ENCODE assay signal across 22 mouse cellular contexts in genomic region chr10:84707752-84708530, GRCm38 (mm10). TPM values are rescaled to one million over a fixed set of nuclear protein-coding genes. Genes with fewer than 3 reads are reported as not detected.
DNase-seq lines count a peak whose midpoint lies in the region; ATAC-seq and TF ChIP-seq lines count a peak whose summit lies in the region.
"Had no signal": no experiment of that assay in that cellular context is flagged by ENCODE, and none has a peak within 500 bp of the region (broad histone marks: within the 10 kb centered on the region; RNA-seq: fewer than 3 reads in every experiment).

No protein-coding gene starts in this region.

- H3K4me3 ChIP-seq in forebrain, embryonic 14.5 days (ENCODE audit: low read depth, low read length): no peak overlapping the region
- no peak overlapping the region for H3K4me3 ChIP-seq in forebrain, embryonic 10.5 days
- no peak overlapping the region for H3K4me3 ChIP-seq in hindbrain, embryonic 10.5 days
- H3K4me3 ChIP-seq in hindbrain, postnatal 0 days (ENCODE audit: low read length): no peak overlapping the region
- H3K4me3 ChIP-seq in midbrain, embryonic 12.5 days: no peak overlapping the region
- H3K4me3 ChIP-seq: embryonic facial prominence, embryonic 13.5 days; gastrocnemius, adult 2 months; layer of hippocampus, adult 2 months; left cerebral cortex, adult 2 months; liver, embryonic 13.5 days; stomach, embryonic 15.5 days had no signal

- WGBS in forebrain, embryonic 14.5 days: 5% methylated on average over 14 of the region's 14 CpGs
- 20% methylated on average over 14 of the region's 14 CpGs for whole genome bisulfite sequencing in forebrain, embryonic 10.5 days
- WGBS in hindbrain, embryonic 10.5 days: 20% methylated on average over 14 of the region's 14 CpGs
- WGBS in hindbrain, postnatal 0 days: 34% methylated on average over 14 of the region's 14 CpGs
- WGBS in midbrain, embryonic 12.5 days: 10% methylated on average over 14 of the region's 14 CpGs

- no peaks in the 10 kb centered on the region for H3K27me3 ChIP-seq in forebrain, embryonic 14.5 days (replicated peaks; ENCODE audit: control insufficient read depth, insufficient read depth, low read length)
- peaks cover 61% of the 10 kb centered on the region for H3K27me3 ChIP-seq in forebrain, embryonic 10.5 days (ENCODE audit: poor library complexity, severe bottlenecking)
- H3K27me3 ChIP-seq in hindbrain, embryonic 10.5 days (ENCODE audit: insufficient read depth, poor library complexity, severe bottlenecking): 0 out of 2 replicates have a peak, but pooled peaks cover 7% of the 10 kb centered on the region
- H3K27me3 ChIP-seq in hindbrain, postnatal 0 days (ENCODE audit: insufficient read depth, low read length): no peaks in the 10 kb centered on the region
- peaks cover 24% of the 10 kb centered on the region for H3K27me3 ChIP-seq in midbrain, embryonic 12.5 days
- H3K27me3 ChIP-seq: liver, embryonic 13.5 days; stomach, embryonic 15.5 days had no signal

- TF ChIP-seq CTCF in hindbrain, postnatal 0 days (IDR thresholded peaks at IDR 0.05; ENCODE audit: low read depth): no peak

- no peaks in the 10 kb centered on the region for H3K36me3 ChIP-seq in forebrain, embryonic 14.5 days (ENCODE audit: control insufficient read depth, insufficient read depth, low read length)
- H3K36me3 ChIP-seq in forebrain, embryonic 10.5 days (replicated peaks): peaks cover 12% of the 10 kb centered on the region; the same call in 1 of the 2 replicates
- peaks cover 4% of the 10 kb centered on the region; the same call in 1 of the 2 replicates for H3K36me3 ChIP-seq in hindbrain, embryonic 10.5 days
- no peaks in the 10 kb centered on the region for H3K36me3 ChIP-seq in hindbrain, postnatal 0 days (ENCODE audit: insufficient read depth, low read length)
- H3K36me3 ChIP-seq in midbrain, embryonic 12.5 days: no peaks in the 10 kb centered on the region
- H3K36me3 ChIP-seq: stomach, embryonic 15.5 days had no signal

- H3K4me1 ChIP-seq in forebrain, embryonic 14.5 days (ENCODE audit: control insufficient read depth, insufficient read depth, low read length): peaks cover 18% of the 10 kb centered on the region
- peaks cover 65% of the 10 kb centered on the region for H3K4me1 ChIP-seq in forebrain, embryonic 10.5 days
- H3K4me1 ChIP-seq in hindbrain, embryonic 10.5 days (replicated peaks): peaks cover 72% of the 10 kb centered on the region
- H3K4me1 ChIP-seq in hindbrain, postnatal 0 days (ENCODE audit: insufficient read depth, low read length): peaks cover 12% of the 10 kb centered on the region
- H3K4me1 ChIP-seq in midbrain, embryonic 12.5 days: peaks cover 68% of the 10 kb centered on the region
- H3K4me1 ChIP-seq: stomach, embryonic 15.5 days had no signal

- DNase-seq in forebrain, embryonic 14.5 days (ENCODE audit: low spot score): peak; percentile 44
- no peak for DNase-seq in forebrain, embryonic 10.5 days (ENCODE audit: extremely low spot score, low spot score)
- DNase-seq in hindbrain, embryonic 10.5 days (ENCODE audit: low spot score): no peak
- no peak for DNase-seq in hindbrain, postnatal 0 days (ENCODE audit: low spot score)
- DNase-seq in Muller cell, postnatal 12 days (ENCODE audit: inconsistent ontology term): peak; percentile 13
- DNase-seq in thymus, adult 18-20 months: no peak
- DNase-seq in layer of hippocampus, adult 11-12 months (ENCODE audit: low spot score): no peak
- DNase-seq: cerebellum, adult 11 months; gastrocnemius, adult 2 months; liver, embryonic 13.5 days; right cerebral cortex, adult 18-20 months; spleen, adult 18-20 months; thymus, postnatal 4 days had no signal

- no peak overlapping the region for H3K9ac ChIP-seq in forebrain, embryonic 14.5 days (ENCODE audit: low read length)
- H3K9ac ChIP-seq in hindbrain, postnatal 0 days (replicated peaks; ENCODE audit: low read length): no peak overlapping the region
- H3K9ac ChIP-seq in midbrain, embryonic 12.5 days (replicated peaks): no peak overlapping the region
- H3K9ac ChIP-seq: embryonic facial prominence, embryonic 13.5 days; liver, embryonic 13.5 days; stomach, embryonic 15.5 days had no signal

- H3K27ac ChIP-seq in forebrain, embryonic 14.5 days (ENCODE audit: low read depth, low read length): no peak overlapping the region
- no peak overlapping the region for H3K27ac ChIP-seq in forebrain, embryonic 10.5 days
- peak overlapping the region; percentile 86 for H3K27ac ChIP-seq in hindbrain, embryonic 10.5 days
- H3K27ac ChIP-seq in hindbrain, postnatal 0 days: no peak overlapping the region
- peak overlapping the region; percentile 79 for H3K27ac ChIP-seq in midbrain, embryonic 12.5 days (replicated peaks)
- H3K27ac ChIP-seq: embryonic facial prominence, embryonic 13.5 days; gastrocnemius, adult 2 months; layer of hippocampus, adult 2 months; left cerebral cortex, adult 2 months; liver, embryonic 13.5 days; stomach, embryonic 15.5 days had no signal

- no peaks in the 10 kb centered on the region for H3K9me3 ChIP-seq in forebrain, embryonic 14.5 days (replicated peaks; ENCODE audit: control insufficient read depth, low read length)
- no peaks in the 10 kb centered on the region for H3K9me3 ChIP-seq in forebrain, embryonic 10.5 days
- no peaks in the 10 kb centered on the region for H3K9me3 ChIP-seq in hindbrain, embryonic 10.5 days
- H3K9me3 ChIP-seq in hindbrain, postnatal 0 days (ENCODE audit: low read length): no peaks in the 10 kb centered on the region
- no peaks in the 10 kb centered on the region for H3K9me3 ChIP-seq in midbrain, embryonic 12.5 days
- H3K9me3 ChIP-seq: embryonic facial prominence, embryonic 13.5 days; liver, embryonic 13.5 days; stomach, embryonic 15.5 days had no signal

- no peak for ATAC-seq in forebrain, embryonic 14.5 days
- ATAC-seq in hindbrain, postnatal 0 days: no peak
- ATAC-seq in midbrain, embryonic 12.5 days (ENCODE audit: low FRiP score, low read depth): no peak

- H3K4me2 ChIP-seq in forebrain, embryonic 14.5 days (ENCODE audit: low read length): no peak overlapping the region
- H3K4me2 ChIP-seq in hindbrain, postnatal 0 days (ENCODE audit: low read depth, low read length): no peak overlapping the region
- H3K4me2 ChIP-seq in midbrain, embryonic 12.5 days (replicated peaks): no peak overlapping the region
- H3K4me2 ChIP-seq: embryonic facial prominence, embryonic 13.5 days; liver, embryonic 13.5 days; stomach, embryonic 15.5 days had no signal

RNA-seq across cellular contexts. Expression of gene Rfx4, which starts 47.9 kb away (rescaled TPM):
- polyA plus RNA-seq in forebrain, embryonic 14.5 days (2014; fragmentation: Nextera tagmentation; extraction: Ambion mirVana): 8.1 and 9.5 TPM in 2 replicates
- polyA plus RNA-seq in forebrain, embryonic 10.5 days (2016; fragmentation: Nextera tagmentation; extraction: Ambion mirVana): 24.8 and 26.1 TPM in 2 replicates
- polyA plus RNA-seq in hindbrain, embryonic 10.5 days (2016; fragmentation: Nextera tagmentation; extraction: Ambion mirVana): 49.2 and 66.6 TPM in 2 replicates
- 16.7 and 21.5 TPM in 2 replicates for total RNA-seq in hindbrain, postnatal 0 days (2014; rRNA removed)
- 16.1 and 17.1 TPM in 2 replicates for polyA plus RNA-seq in hindbrain, postnatal 0 days (2015; fragmentation: Nextera tagmentation; extraction: Ambion mirVana)
- 53.5 and 56.0 TPM in 2 replicates for polyA plus RNA-seq in midbrain, embryonic 12.5 days (2016; fragmentation: Nextera tagmentation; extraction: Ambion mirVana)
- total RNA-seq: common myeloid progenitor, adult 5-6 weeks; gastrocnemius, adult 2 months; heart, adult 8-10 months; megakaryocyte-erythroid progenitor cell, adult 5-6 weeks; neutrophil, adult 5-6 weeks had no signal
- polyA plus RNA-seq: liver, embryonic 13.5 days had no signal

Comparison
In these comparisons a context has a peak if more than half of its experiments do, and no peak if none do; other contexts are left out.
1. DNase-seq: peak in forebrain, embryonic 14.5 days (single experiment) and Muller cell, postnatal 12 days (single experiment); none in forebrain, embryonic 10.5 days (single experiment), hindbrain, embryonic 10.5 days (single experiment), hindbrain, postnatal 0 days (single experiment), thymus, adult 18-20 months (0 of 2) and layer of hippocampus, adult 11-12 months (single experiment).
2. H3K27ac ChIP-seq: peak in hindbrain, embryonic 10.5 days (single experiment) and midbrain, embryonic 12.5 days (single experiment); none in forebrain, embryonic 14.5 days (single experiment), forebrain, embryonic 10.5 days (single experiment) and hindbrain, postnatal 0 days (single experiment).